In the genomic region with DNA sequence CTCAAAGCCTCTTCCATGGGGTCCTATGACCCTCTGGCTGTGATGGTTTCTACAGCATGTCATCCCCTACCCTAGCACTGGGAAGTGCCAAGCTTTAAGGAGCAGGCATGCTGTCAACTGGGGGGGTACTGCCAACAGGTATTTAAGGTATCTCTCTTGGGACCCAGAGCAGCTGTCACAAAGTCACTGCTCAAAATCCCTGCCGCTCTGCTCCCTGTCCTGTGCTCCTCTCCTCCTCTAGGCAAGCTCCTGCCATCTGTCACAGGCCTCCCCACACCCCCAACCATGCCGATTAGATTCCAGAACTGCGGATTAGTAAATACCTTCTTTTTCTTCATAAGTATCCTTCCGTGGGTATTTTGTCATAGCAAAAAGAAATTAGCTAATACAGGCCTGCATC, we compare ENCODE assay signal across 19 mouse cellular contexts. TPM values are rescaled to one million over a fixed set of nuclear protein-coding genes. Genes with fewer than 3 reads are reported as not detected.
A peak's percentile ranks its signal among the peaks of the same experiment; 100 is the strongest.
DNase-seq lines count a peak whose midpoint lies in the region; ATAC-seq lines count a peak whose summit lies in the region.
"Had no signal": no experiment of that assay in that cellular context is flagged by ENCODE, and none has a peak within 500 bp of the region (broad histone marks: within the 10 kb centered on the region; RNA-seq: fewer than 3 reads in every experiment).

No protein-coding gene starts in this region.

- no peak for DNase-seq in embryonic facial prominence, embryonic 10.5 days (ENCODE audit: low spot score)
- peak; percentile 48 for DNase-seq in cerebellum, adult 11-12 months
- peak; percentile 54 for DNase-seq in cerebellum, adult 9-11 months
- peak; percentile 14 to 19 for DNase-seq in cerebellum, postnatal 36 days
- no peak for DNase-seq in right cerebral cortex, postnatal 36 days (ENCODE audit: low spot score in 2 of 2)
- DNase-seq in thymus, postnatal 4 days: no peak
- DNase-seq: adrenal gland, adult 2 months; adrenal gland, postnatal 25 days; gastrocnemius, postnatal 10 days; heart, adult 18-20 months; heart, postnatal 14 days; kidney, adult 18-20 months had no signal

- H3K4me1 ChIP-seq in embryonic facial prominence, embryonic 15.5 days: peaks cover 4% of the 10 kb centered on the region; the same call in 1 of the 2 replicates
- peaks cover 27% of the 10 kb centered on the region for H3K4me1 ChIP-seq in embryonic facial prominence, embryonic 10.5 days

- WGBS in embryonic facial prominence, embryonic 15.5 days: 74% methylated on average over 4 of the region's 4 CpGs
- WGBS in embryonic facial prominence, embryonic 10.5 days: 82% methylated on average over 4 of the region's 4 CpGs

- H3K4me3 ChIP-seq in embryonic facial prominence, embryonic 15.5 days (replicated peaks): no peak overlapping the region
- no peak overlapping the region for H3K4me3 ChIP-seq in embryonic facial prominence, embryonic 10.5 days
- H3K4me3 ChIP-seq: forebrain, embryonic 12.5 days; heart, embryonic 15.5 days; hindbrain, embryonic 13.5 days had no signal

- no peaks in the 10 kb centered on the region for H3K27me3 ChIP-seq in embryonic facial prominence, embryonic 15.5 days
- no peaks in the 10 kb centered on the region for H3K27me3 ChIP-seq in embryonic facial prominence, embryonic 10.5 days (replicated peaks; ENCODE audit: low read depth, poor library complexity, severe bottlenecking)
- H3K27me3 ChIP-seq: forebrain, embryonic 12.5 days; heart, embryonic 15.5 days; hindbrain, embryonic 13.5 days had no signal

- 0 out of 2 replicates have a peak, but pooled peaks have one; percentile 39 for ATAC-seq in embryonic facial prominence, embryonic 15.5 days (ENCODE audit: insufficient number of reproducible peaks, low FRiP score, low TSS enrichment, low read depth)
- ATAC-seq: forebrain, embryonic 16.5 days; hindbrain, postnatal 0 days had no signal

- H3K9ac ChIP-seq in embryonic facial prominence, embryonic 15.5 days: no peak overlapping the region
- H3K9ac ChIP-seq: forebrain, embryonic 12.5 days; heart, embryonic 15.5 days; hindbrain, embryonic 13.5 days had no signal

- H3K27ac ChIP-seq in embryonic facial prominence, embryonic 15.5 days (replicated peaks): no peak overlapping the region
- H3K27ac ChIP-seq in embryonic facial prominence, embryonic 10.5 days (replicated peaks): no peak overlapping the region
- H3K27ac ChIP-seq: forebrain, embryonic 12.5 days; heart, embryonic 15.5 days; hindbrain, embryonic 13.5 days; hindbrain, postnatal 0 days had no signal

- no peaks in the 10 kb centered on the region for H3K9me3 ChIP-seq in embryonic facial prominence, embryonic 15.5 days (replicated peaks)
- no peaks in the 10 kb centered on the region for H3K9me3 ChIP-seq in embryonic facial prominence, embryonic 10.5 days
- H3K9me3 ChIP-seq: forebrain, embryonic 12.5 days; heart, embryonic 15.5 days; hindbrain, embryonic 13.5 days had no signal

- H3K36me3 ChIP-seq in embryonic facial prominence, embryonic 15.5 days: peaks cover 6% of the 10 kb centered on the region; the same call in 1 of the 2 replicates
- peaks cover 41% of the 10 kb centered on the region for H3K36me3 ChIP-seq in embryonic facial prominence, embryonic 10.5 days (replicated peaks)
- H3K36me3 ChIP-seq: forebrain, embryonic 12.5 days; heart, embryonic 15.5 days; hindbrain, embryonic 13.5 days had no signal

- H3K4me2 ChIP-seq in embryonic facial prominence, embryonic 15.5 days (replicated peaks): no peak overlapping the region
- H3K4me2 ChIP-seq: forebrain, embryonic 12.5 days; heart, embryonic 11.5 days; heart, embryonic 15.5 days; hindbrain, embryonic 13.5 days had no signal

RNA-seq across cellular contexts. Expression of gene L1td1, which starts 27.9 kb away (rescaled TPM):
- polyA plus RNA-seq in embryonic facial prominence, embryonic 15.5 days (2015; fragmentation: Nextera tagmentation; extraction: Ambion mirVana): 0.07 TPM in 1 of 2 replicates, not detected in the other
- polyA plus RNA-seq in embryonic facial prominence, embryonic 10.5 days (2016; fragmentation: Nextera tagmentation; extraction: Ambion mirVana): 0.35 and 0.44 TPM in 2 replicates
- polyA plus RNA-seq: adrenal gland, adult 2 months; forebrain, embryonic 16.5 days; heart, embryonic 15.5 days had no signal

Comparison
In these comparisons a context has a peak if more than half of its experiments do, and no peak if none do; other contexts are left out.
1. DNase-seq: peak in cerebellum, adult 11-12 months (single experiment), cerebellum, adult 9-11 months (single experiment) and cerebellum, postnatal 36 days (2 of 2); none in embryonic facial prominence, embryonic 10.5 days (single experiment), right cerebral cortex, postnatal 36 days (0 of 2) and thymus, postnatal 4 days (single experiment).